Mouse (Mus musculus): ENCODE data around the gene 1700088E04Rik.

Gene 1700088E04Rik

GRCm38 (mm10) chr15:79131442-79131841 lies 9.6 kb downstream of the 1700088E04Rik start:
- WGBS: 55% methylated on average over 7 of the region's 7 CpGs

GRCm38 (mm10) chr15:79130782-79131181 lies 10.3 kb downstream of the 1700088E04Rik start:
- 77% methylated on average over 10 of the region's 10 CpGs for WGBS

- WGBS: 81% methylated on average over 7 of the region's 7 CpGs
Observed at GRCm38 (mm10) chr15:79129311-79129710, 11.7 kb downstream of the 1700088E04Rik start.

- WGBS: 95% methylated on average over 5 of the region's 5 CpGs
Observed at GRCm38 (mm10) chr15:79128208-79128607, 12.8 kb downstream of the 1700088E04Rik start.

GRCm38 (mm10) chr15:79127101-79127500 lies 14.0 kb downstream of the 1700088E04Rik start:
- 95% methylated on average over 12 of the region's 12 CpGs for WGBS

GRCm38 (mm10) chr15:79126217-79126932 lies 14.7 kb downstream of the 1700088E04Rik start:
- 76% methylated on average over 13 of the region's 13 CpGs for WGBS

GRCm38 (mm10) chr15:79124331-79124875 lies 16.6 kb downstream of the 1700088E04Rik start:
- 86% methylated on average over 10 of the region's 10 CpGs for WGBS

GRCm38 (mm10) chr15:79123751-79124150 lies 17.3 kb downstream of the 1700088E04Rik start:
- WGBS: 86% methylated on average over 6 of the region's 6 CpGs

- 81% methylated on average over 13 of the region's 13 CpGs for WGBS
Observed at GRCm38 (mm10) chr15:79122546-79122945, 18.5 kb downstream of the 1700088E04Rik start.

- WGBS: 95% methylated on average over 4 of the region's 4 CpGs
Observed at GRCm38 (mm10) chr15:79122119-79122518, 18.9 kb downstream of the 1700088E04Rik start.

GRCm38 (mm10) chr15:79119491-79119890 lies 21.6 kb downstream of the 1700088E04Rik start:
- WGBS: 83% methylated on average over 9 of the region's 9 CpGs

- WGBS: 70% methylated on average over 5 of the region's 5 CpGs
Observed at GRCm38 (mm10) chr15:79115276-79115675, 25.8 kb downstream of the 1700088E04Rik start.

- WGBS: 81% methylated on average over 4 of the region's 4 CpGs
Observed at GRCm38 (mm10) chr15:79111774-79112173, 29.3 kb downstream of the 1700088E04Rik start.

- 54% methylated on average over 2 of the region's 2 CpGs for WGBS
Observed at GRCm38 (mm10) chr15:79110528-79110927, 30.5 kb downstream of the 1700088E04Rik start.

- 25% methylated on average over 9 of the region's 9 CpGs for WGBS
Observed at GRCm38 (mm10) chr15:79110031-79110430, 31.0 kb downstream of the 1700088E04Rik start.

GRCm38 (mm10) chr15:79109321-79109934 lies 31.6 kb downstream of the 1700088E04Rik start:
- WGBS: under 1% methylated on average over 43 of the region's 46 CpGs

- under 1% methylated on average over 81 of the region's 85 CpGs for WGBS
Observed at GRCm38 (mm10) chr15:79108421-79109320, 32.4 kb downstream of the 1700088E04Rik start, which contains the start of gene Micall1. Gene Micall1 (plus strand): TSS chr15:79108898.

GRCm38 (mm10) chr15:79107966-79108365 lies 33.1 kb downstream of the 1700088E04Rik start:
- WGBS: 33% methylated on average over 7 of the region's 7 CpGs

- 72% methylated on average over 2 of the region's 2 CpGs for WGBS
Observed at GRCm38 (mm10) chr15:79105804-79106203, 35.2 kb downstream of the 1700088E04Rik start.

GRCm38 (mm10) chr15:79103264-79103663 lies 37.8 kb downstream of the 1700088E04Rik start:
- WGBS: 45% methylated on average over 10 of the region's 10 CpGs

- WGBS: 91% methylated on average over 4 of the region's 4 CpGs
Observed at GRCm38 (mm10) chr15:79100391-79100790, 40.7 kb downstream of the 1700088E04Rik start.

- WGBS: 70% methylated on average over 4 of the region's 4 CpGs
Observed at GRCm38 (mm10) chr15:79099456-79099855, 41.6 kb downstream of the 1700088E04Rik start.

Data from cerebral cortex, adult 2 months (tissue).